Mouse (Mus musculus): ENCODE measurements at regions not wholly inside any gene's neighbourhood (a gene's known extent, or its start where the extent isn't known, plus 50 kb on each side); places are given as distances from the start of the nearest gene placed in this dataset.

DNA sequence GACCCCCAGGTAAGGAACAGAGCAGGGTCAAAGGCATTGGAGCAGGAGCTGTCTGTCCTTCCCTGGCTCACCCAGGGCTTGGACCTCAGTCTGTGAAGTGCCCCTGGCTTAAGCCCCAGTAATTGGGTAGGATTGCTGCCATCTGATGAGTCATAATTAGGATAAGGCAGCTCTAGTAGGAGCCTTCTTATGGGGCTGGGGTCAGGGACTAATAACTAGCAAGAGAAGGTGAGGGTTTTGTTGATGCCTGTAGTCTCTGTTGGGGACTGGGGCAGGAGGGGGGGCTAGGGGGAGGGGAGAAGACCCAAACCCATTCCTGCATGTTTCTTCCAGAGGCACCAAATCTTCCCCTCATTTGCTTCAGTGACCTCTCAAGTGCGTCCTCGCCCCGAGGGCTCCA, 172.4 kb upstream of the Mki67 start:
- DNase-seq (ENCODE audit: inconsistent ontology term): peak; percentile 51

DNA sequence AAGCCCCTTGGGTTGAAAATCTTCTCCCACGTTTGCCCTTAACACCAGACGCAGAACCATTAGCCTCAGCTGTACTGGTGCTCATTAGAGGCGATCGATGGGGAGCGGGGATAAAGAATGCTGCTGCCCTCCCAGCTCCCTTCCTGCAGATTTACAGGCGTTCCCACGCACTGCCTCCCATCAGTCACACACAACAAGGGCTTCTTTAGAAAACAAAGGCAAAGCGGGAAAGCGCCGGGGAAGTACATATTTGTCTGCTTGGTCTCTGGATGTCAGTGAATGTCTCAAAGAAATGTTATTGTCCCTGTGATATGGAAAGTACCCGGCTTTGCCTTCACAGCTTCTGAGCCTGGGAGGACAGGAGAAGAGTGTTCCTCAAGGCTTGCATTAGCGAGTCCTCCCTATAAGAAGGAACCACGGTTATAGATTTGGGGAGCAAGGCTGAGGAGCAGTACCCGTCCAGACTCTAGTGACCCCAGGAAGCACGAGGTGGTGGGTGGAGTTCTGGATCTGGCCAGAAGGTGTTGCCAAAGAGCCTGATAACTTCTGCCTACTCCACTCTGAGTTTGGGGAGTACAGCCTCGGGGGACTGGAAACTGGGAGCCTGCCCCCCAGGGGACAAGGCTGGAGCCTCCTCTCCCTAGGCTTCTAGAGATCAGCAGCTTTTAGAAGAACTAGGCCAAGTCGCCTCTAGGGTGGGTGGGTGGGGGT, 173.0 kb upstream of the Mki67 start:
- DNase-seq (ENCODE audit: inconsistent ontology term): peak; percentile 71

DNA sequence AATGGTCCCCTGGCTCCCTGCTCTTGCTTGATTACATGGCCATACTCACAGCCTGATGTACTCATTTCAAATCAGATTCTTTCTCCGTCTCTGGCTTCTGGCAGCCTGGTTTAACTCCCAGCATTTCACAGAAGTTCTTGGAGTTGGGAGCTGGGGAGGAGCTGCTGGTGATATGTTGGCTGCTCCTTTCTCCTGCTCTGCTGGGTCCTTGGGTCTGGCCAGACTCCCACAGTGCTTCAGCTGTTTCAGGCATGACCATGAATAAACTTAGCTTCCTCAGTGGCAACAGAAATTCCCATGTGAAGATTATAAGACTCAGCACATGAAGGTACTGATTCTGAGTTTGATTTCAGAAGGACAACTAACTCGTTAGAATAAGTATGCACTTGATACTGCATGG, 182.7 kb upstream of the Mki67 start:
- no peak for DNase-seq (ENCODE audit: inconsistent ontology term)

DNA sequence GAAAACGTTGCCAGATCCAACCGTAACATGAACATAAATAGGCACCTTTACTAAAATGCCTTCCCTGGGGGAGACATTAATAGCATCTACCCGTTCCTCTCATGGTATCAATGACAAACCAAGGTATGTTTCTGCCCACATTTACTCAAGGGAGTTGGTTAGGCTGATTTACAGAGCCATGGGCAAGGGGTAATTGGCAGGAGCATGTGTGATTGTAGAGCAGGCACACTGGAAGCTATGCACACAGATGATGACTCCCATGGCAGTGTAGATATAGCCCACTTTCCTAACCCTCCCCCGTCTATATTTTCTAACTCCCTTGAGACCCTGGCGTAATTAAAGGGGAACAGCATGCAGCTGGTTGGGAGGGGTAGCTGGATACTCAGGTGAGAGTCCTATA, 183.6 kb upstream of the Mki67 start:
- DNase-seq (ENCODE audit: inconsistent ontology term): no peak

DNA sequence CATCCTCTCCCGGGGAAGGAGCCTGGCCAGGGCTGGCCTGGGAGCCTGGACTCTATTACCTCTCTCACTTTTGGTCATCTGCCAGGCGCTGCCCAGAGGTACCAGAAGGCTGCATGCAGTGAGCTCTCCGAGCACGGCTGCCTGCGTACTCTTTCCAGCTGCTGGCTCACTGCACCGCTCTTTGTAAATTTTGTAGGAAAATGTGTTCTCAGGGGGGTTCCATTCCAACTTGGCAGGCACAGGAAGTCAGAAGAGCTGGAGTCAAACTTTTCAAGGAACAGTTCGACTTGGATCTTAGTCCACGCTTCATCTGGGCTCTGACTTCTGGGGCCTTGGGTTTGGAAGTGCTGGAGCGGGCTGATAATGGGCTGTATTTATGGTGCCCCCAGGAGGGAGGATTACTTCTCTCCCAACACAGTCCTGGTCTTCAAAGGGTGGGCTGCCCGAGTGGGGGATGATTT, 184.7 kb upstream of the Mki67 start:
- DNase-seq (ENCODE audit: inconsistent ontology term): peak; percentile 68

DNA sequence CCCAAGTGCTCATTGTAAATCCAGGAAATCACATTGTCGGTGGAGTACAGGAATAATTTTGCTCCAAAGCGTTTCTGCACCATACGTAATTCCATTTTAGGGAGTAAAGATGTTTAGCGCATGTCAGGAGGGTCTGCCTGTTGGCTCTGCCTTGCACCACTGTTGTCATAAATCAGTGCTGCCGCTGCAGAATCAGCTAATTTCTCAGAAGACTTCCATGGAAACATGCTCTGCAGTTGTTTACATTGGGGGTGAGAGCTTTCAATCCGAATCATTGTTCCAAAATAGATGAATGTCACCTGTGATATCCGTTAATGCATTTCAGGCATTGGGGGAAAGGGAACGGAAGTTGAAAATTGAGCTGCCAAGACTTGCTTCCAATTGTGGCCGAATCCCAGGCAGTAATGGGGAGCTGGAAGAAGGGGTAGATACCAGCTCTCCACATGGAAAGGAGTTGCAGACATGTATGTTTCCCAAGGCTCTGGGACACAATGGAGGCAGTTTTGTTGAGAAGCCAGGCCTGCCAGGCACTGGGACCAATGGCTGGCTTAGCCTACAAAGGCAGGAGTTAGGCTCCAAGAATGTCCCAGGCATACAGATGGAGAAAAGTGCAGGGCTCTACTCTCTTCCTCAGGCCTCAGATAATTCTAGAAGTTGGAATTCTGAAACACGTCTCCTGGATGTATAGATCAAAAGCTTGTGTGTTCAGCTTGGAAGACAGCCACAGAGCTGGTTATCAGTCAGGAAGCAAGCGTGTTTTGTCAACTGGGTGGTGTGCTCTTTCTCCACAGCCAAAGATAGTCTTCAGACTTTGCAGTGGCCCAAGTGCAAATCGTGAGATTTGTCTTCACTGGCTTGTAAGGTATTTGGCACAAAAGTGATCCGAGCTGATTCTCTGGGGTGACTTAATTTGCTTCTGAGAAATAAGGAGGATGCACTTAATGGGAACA, 186.2 kb upstream of the Mki67 start:
- no peak for DNase-seq (ENCODE audit: inconsistent ontology term)

DNA sequence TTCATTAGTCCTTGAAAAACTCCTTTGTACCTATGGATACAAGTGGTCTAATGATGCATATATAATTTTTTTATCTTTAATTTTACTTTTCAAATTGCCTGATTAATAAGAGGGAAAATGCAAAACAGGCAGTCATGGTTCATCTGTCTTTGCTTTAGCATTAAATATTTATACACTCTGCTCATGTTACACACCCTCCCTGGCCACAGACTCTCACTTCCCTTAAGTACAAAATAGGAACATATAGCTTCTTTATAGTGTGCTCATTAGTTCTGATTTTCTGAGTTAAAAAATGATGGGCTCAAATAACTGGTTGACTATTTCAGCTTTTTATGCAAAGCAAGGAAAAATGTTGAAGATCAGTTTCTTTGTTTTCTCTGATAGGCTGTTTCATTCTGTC, 195.2 kb upstream of the Mki67 start:
- DNase-seq (ENCODE audit: inconsistent ontology term): no peak

DNA sequence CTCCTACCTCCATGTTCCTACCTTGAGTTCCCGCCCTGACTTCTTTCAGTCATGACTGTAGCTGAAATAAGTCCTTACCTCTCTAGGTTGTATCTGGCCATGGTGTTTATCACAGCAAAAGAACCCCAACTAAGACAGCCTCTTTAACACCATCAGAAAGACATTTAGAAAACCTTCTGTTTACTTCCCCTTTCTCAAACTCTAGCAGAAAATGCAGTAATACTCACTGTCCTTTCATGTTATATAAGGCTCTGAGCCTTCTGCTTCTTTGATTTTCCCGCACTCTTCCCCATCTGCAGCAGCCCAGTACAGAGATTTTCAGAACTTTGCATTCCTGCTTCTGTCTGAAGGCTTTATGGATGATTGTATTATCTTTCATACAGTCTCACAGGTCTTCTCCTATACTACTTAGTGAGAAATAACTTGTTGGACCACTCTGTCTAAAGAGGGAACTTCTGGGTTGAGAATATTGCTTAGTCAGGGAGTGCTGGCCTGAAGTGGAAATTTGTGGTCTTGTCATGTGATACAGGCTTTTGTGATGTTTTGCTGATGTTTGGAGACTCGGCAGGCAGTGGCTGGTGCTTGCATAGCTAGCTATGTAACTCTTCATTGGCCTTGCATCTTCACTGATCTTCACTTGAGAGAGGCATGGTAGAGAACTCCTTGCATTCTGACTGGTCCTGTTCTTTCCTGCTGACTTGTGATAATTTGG, 197.9 kb upstream of the Mki67 start:
- no peak for DNase-seq (ENCODE audit: inconsistent ontology term)

DNA sequence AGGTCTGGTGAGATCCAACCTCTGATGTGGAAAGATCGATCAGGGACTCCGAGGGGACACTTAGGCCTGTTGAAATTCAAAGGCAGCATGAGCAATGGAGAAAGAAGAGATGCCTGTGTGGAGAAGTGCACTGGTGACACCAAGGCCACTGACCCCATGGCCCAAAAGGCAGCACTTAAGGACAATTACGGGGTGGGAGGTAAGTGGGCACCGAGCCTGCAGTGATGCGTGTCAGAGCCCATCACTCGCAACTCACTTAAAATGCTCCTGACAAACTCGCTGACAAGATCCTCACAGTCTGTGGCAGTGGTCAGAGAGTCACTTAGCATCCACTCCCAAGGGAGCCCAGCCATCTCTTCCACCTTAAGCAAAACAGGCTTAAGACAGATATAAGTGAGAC, 207.7 kb upstream of the Mki67 start:
- DNase-seq (ENCODE audit: inconsistent ontology term): no peak

DNA sequence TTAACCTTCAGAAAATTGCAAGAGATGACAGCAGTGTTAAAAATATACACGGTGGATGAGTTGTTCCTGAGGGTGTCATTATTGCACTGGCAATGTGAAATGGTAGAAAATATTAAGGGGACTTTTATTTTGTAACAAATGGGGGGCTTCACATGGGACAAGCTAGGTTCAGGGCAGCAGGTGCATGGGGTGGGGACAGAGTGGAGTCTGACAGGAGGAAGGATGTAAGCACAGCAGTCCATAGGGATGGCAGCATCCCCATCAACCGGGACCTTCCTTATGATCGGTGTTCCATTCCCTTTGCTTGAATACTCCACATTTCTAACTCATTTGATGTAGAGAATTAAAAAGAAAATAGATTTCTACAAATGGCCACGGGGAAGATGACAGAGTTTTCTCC, 208.5 kb upstream of the Mki67 start:
- DNase-seq (ENCODE audit: inconsistent ontology term): no peak

DNA sequence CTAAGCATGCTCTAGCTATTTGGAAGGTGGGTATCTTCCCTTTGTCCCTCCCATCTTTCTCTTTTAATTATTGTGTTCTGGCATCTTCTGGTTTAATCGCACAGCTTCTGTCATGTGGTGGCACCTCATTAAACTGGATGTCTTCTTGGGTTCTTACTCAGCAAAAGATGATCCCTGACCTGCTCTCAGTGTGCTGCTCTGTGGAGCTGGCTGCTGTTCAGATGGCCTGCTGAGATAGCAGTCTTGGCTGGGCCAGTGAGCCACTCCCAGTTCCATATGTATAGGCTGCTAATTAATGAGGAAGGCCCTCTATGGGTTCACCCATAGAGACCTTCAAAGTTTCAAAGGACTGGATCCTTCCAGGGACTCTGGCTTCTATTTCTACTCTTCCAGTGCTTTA, 213.9 kb upstream of the Mki67 start:
- DNase-seq (ENCODE audit: inconsistent ontology term): no peak

DNA sequence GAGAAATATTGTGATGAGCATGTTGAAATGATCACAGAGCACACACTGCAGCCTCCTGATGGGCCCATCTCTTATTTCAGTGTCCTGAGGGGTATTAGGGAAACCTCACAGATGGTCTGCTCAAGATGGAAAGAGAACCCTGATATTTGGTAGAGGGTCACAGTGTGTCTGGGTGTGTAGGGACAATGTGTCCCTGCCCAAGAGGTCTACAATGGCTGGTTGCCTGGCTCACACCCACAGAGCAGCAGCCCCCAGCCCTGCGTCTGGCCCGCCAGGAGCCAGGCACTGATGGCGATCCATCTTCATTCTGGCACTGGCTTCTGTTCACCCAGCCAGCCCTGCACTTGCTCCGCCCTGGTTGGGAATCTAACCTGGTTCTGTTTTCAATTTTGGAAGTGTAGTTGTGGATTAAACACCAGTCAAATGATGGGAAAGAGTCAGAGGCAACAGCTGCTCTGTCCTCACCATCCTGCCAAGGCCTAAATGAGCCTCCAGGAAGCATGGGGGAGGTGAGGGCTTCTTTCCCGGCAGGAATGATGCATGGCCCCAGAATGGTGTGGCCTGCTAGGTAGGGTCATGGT, 216.5 kb upstream of the Mki67 start:
- DNase-seq (ENCODE audit: inconsistent ontology term): no peak

DNA sequence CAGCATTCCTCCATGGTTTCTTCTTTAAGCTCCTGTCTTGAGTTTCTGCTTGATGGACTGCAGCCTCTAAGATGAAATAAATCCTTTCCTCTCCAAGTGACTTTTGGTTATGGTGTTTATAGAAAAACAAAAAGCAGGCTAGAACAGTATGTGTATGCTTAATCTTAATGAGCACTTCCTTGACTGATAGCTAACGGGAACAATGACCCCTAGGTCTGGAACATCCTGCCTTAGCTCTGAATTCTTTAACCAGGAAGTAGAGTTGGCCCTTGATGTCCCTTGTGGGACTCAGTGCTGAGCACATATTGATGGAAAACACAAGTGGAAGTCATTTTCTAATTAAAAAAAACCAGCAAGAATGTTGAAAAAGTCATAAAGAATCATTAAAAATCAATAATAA, 219.0 kb upstream of the Mki67 start:
- DNase-seq (ENCODE audit: inconsistent ontology term): no peak

DNA sequence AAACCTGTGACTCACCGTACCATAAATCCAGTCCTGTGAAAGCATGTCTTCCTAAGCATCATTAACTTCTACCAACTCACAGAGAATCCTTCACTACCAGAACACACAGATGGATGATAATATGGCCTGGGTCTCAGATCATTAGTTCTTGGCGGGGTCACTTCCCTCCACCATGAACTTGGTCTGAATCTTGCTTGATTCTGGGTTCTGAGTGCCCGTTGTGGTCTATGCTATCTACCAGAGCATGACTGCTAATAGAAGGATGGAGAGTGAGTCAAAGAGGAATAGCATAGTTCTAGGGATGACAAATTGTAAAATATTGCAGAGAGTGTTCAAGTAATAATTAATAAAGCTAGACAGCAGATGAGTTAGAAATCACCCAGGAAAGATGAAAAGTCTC, 221.3 kb upstream of the Mki67 start:
- DNase-seq (ENCODE audit: inconsistent ontology term): no peak

DNA sequence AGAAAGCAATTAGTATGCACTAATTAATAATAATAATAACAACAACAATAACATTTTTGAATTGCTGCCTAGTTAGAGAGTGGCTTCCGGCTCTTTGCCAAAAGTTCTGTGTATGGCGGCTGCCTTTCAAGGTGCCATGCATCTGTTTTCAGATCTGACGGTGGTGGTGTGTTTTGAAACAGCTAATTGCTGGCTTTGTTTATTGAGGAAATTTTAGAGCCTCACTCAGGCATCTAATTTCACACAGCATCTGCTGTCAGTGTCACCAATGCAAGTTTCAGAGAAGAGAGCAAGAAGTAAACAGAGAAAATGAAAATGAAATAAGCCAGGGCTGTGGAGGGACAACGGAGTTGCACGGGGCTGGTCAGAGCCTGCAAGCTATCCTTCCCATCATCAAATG, 223.2 kb upstream of the Mki67 start:
- DNase-seq (ENCODE audit: inconsistent ontology term): peak; percentile 70

DNA sequence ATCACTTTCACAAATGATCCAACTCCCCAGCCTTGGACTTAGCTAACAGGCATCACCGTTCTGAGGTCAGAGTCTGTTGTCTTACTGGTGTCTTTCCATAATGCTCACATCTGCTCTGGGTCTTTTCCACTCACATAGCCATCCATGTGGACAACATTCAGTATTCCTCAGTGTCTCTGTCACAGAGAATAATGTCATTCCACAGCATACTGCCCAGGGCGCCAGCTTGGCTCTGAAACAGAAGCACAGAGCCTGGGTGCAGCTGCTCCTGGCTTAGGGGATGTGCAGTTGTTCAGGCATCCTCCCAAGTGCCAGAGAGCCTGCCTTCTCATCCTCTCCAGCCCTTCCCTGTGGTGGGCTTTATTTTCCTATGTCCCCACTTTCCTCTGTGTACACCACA, 226.7 kb upstream of the Mki67 start:
- DNase-seq (ENCODE audit: inconsistent ontology term): peak; percentile 69

DNA sequence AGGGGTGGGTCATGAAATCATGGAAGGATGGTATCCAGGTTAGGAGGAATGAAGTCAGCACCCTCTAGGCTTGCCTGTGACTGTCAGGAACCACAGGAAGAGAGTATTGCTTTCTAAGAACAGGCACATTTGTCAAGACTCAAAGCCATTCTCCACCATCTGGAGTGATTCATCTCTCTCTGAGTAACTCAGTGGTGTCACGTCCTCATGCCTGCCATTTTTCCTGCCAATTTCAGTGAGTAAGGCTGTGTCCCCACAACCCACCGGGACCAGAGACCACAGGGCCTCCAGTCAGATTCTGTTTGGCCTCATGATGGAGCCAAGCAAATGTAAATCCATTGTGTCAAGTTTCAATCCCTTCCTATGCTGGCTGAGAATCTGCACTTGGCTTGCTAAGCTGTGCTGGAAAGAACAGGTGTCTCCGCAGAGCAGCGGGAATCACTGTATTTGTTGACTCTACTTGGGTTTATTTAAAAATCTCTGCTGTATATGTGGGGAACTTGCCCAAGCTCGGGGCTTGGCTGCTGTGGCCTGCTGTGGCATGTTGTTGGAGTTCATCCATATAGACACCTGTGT, 230.0 kb upstream of the Mki67 start:
- peak; percentile 78 for DNase-seq (ENCODE audit: inconsistent ontology term)

DNA sequence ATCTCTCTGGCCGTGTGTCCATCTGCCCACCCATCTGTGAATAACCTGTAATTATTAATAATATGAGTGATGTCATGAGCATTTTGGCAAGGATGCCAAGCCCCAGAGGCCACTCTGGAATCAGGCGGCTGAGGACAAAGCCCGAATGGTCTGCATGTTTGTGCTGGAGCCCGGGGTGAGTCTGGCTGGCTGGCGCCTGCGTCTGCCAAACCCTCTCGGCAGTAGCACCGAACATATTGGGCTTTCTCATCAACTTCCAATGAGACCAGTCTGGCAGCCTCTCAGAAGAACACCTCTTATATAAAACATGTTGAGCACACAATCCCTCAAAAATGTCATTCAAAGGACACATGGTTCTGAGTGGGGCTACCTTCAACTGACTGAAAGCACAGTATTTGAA, 244.9 kb upstream of the Mki67 start:
- DNase-seq (ENCODE audit: inconsistent ontology term): peak; percentile 97

DNA sequence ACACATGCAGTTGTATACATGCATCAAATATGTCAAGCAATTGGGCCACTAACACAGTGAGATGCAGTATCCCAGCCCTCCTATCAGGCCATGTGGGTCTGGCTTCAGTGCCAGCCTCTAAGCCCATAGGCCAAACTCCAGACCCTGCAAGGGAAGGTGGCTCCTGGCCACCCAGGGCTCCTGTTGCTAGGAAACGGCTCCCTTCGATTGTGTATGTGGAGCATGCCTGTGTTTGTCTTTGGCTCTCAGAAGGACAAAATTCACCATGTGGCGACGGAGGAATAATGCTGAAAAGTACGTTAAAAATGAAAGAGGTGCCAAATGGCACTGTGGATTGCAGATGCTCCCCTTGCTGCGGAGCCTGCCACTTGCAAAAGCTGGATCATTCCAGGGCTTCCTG, 249.4 kb upstream of the Mki67 start:
- DNase-seq (ENCODE audit: inconsistent ontology term): no peak

DNA sequence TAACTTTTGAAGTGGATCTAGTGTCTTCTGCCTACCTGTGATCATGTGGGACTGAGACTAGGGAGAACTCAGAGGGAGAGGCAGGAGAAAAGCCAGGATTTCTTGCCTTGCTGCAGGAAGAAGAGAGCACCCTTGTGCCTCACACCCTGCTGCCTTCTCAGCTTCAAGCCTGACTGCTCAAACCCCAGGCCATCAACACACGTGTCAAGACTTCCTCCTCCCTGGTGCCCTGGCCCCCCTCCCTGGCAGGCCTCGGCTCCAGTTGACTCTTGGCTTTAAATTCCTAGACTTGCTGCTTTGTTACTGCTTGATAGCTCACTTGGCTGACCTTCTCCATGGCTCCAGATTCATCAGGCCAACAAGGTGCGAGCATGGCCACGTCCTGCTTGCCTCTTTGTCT, 250.1 kb upstream of the Mki67 start:
- DNase-seq (ENCODE audit: inconsistent ontology term): no peak

DNA sequence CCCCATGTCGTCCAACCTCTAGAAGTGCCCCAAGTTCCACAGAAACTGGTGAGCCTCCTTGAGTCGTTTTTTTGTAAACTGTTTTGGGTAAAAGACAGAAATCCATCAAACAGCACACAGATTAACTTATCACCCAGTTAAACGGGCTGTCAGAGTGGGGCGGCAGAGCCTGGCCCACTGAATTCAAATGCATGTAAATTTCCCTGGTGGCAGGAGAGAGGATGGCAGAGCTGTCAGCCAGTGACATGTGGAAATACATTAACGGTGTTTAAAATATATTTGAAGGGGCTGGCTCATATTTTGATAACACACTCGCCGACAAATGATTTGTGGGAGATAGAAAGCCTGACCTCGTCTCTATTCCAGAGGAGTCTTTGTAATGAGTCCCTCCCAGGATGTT, 252.5 kb upstream of the Mki67 start:
- no peak for DNase-seq (ENCODE audit: inconsistent ontology term)

DNA sequence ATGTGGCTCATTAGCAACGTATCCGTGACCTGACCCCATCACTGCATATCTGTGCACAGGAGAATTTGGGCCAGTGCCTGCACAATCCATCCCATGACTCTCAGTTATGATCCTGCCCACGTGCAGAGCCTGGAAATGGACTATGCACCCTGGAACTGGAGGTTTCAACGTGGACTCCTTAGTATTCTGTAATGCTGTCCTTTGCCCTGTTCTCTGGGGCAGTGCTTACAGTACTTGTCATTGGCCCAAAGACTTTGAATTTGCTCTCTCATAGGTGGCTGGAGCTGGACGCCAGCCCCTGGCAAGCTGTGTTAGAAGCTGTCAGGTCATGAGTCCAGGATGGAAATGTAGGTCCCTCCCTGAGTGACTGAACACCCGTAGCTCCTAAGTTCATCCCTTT, 269.9 kb upstream of the Mki67 start:
- DNase-seq (ENCODE audit: inconsistent ontology term): no peak
